Mouse (Mus musculus): ENCODE data around the gene Fgl2.

The Fgl2 gene

GRCm38 (mm10) chr5:21384252-21384960 is 12.0 kb downstream of the Fgl2 start:
- DNase-seq, result no peak

DNA sequence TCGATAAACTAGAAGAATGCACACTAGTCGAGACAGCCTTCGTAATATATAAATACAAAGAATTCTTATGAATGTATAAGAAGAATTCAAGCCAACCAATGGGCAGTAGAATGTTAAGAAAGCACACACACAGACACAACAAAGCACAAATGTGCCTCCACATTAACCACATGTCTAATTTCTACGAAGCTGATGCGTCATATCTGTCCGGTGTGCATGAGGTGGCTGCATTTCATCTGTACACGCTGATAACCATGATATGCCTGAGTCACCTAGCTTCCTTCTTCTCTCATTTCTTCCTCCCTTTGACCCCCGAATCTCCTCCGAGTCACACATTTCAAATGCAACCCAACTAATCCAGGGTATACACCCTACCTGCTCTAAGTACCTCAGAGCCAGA is 12.5 kb downstream of the Fgl2 start:
- no peak for DNase-seq

DNA sequence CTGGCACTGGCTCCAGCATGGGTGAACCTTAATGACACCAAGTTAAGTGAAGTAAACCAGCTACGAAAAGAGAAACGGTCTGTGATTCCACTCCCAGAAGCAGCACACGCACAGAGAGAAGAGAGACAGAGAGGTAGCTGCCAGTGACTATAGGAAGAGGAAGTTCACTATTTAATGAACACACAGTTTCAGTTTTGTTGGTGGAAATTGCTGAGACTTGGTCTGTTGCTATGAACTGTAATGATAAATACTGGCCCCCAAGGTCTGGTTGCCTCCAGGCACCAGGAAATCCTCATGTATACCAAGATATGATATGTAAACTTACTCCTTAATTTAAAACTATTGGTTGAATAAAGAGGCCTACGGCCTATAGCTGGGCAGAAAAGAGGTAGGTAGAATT is 14.0 kb downstream of the Fgl2 start:
- no peak for DNase-seq

DNA sequence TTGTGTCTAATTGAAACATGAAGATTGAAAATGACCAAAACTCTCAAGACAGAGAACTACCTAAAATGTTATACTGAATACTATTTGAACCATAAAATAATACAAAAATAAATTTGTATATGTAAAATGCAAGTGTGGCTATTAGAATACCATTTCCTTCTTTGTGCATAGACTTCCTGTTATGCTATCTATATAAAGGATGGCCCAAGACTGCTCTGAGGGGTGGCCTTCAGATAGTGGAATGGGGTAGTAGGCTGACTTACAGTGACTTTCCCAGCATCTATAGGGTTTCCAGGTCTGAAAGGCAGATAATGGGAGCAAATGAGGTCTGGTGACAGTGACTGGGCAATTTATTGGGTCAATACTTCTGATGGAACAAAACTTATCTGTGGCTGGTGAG is 14.9 kb downstream of the Fgl2 start:
- no peak for DNase-seq

GRCm38 (mm10) chr5:21388855-21389254 is 16.4 kb downstream of the Fgl2 start:
- DNase-seq, result no peak

GRCm38 (mm10) chr5:21391616-21392384 is 19.4 kb downstream of the Fgl2 start:
- no peak for DNase-seq

DNA sequence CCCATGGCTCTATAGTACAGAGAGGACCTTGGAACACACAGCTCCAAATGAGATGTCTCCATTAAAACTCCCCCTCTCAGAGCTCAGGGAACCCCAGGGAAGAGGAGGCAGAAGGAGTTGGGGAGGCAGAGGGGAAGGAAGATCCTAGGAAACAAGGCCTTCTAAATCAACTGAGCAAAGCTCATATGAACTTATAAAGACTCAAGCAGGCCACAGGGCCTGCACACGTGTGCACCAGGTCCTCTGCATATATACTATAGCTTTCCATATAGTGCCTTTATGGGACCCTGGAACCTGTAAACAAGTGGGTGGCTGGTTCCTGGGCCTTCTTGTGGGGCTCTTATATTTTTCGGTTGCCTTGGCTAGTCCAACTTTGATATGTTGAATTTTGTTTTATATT is 22.1 kb downstream of the Fgl2 start:
- no peak for DNase-seq

DNA sequence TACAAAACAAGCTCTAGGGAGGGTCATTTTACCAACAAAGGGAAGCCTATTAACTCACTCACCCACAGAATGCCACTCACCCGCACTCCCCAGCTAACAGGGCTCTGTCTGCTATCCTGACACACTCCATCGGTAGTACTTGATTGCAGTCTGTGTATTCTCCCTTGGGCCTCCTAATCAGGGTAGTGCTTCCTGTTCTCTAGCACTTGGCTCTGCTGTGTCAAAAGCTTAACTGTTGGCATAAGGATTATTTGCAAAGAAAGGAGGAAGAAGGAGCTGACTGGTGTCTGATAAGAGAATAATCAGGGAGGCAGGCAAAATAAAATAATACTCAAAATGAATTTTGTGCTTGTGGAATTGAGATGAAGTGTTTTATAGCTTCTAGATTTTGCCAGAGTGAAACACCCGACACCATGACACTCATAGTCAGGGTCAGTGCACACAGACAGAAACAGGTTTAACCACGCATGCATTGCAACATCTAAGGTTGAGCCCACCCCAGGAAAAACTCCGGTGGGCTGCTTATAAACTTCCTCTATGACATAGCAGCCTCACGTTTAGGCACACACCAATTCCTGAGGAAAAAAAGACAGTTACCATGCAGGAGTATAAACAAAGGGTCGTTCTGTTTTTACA is 22.9 kb downstream of the Fgl2 start:
- no peak for DNase-seq

DNA sequence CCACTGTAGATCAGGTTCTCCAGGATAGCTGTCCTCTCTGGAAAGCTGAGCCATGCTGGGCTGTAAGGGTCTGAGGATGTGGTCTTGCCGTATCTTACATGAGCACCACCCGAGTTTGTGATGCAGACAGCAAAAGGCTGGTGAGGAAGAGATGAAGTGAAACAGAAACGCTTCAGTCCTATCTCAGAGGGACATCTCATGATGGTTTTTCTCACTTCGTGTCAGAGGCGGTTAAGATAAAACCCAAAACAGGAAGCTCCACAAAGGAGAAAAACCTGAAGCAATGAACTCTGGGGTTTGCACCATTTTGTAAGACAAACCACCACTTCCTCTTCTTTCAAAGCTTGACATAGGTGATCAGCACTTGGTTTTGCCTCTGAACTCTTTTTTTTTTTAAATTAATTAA is 38.8 kb downstream of the Fgl2 start:
- DNase-seq, result no peak

- no peak for DNase-seq
These were observed 39.6 kb downstream of the Fgl2 start for GRCm38 (mm10) chr5:21412056-21412455.

- no peak for DNase-seq
These were observed 40.9 kb downstream of the Fgl2 start for GRCm38 (mm10) chr5:21413322-21413721.

DNA sequence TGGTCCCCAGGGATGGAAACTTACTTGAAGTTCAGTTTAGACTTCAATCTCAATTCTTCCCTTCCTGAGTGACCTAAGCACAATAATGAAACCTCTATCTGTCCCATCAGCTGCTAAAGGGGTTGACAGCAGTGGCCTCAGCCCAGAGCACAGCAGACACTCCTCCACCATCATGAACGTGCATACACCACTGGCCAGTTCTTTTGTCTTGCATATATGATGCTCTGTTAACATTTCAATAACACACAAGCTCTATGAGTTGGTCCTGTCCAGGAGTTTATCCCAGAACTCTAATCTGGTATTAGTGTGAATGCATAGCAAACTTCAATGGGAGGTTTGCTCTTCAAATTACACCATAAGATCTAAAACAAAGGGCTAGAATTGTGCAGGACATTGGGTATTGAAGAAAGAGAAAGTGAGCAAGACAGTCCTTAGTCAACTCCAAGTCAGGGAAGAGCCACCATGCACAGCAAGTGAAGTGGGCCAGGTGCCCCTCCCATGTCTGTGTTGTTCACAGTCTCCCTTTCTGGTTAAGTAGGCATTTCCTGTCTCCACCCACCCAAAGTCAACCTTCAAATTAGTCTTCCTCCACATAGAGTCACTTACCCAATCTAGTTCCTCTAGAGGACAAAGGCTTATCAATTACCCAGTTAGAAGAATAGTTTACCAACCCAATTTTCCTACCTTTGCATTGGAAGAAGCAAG is 41.8 kb downstream of the Fgl2 start:
- DNase-seq, result no peak

DNA sequence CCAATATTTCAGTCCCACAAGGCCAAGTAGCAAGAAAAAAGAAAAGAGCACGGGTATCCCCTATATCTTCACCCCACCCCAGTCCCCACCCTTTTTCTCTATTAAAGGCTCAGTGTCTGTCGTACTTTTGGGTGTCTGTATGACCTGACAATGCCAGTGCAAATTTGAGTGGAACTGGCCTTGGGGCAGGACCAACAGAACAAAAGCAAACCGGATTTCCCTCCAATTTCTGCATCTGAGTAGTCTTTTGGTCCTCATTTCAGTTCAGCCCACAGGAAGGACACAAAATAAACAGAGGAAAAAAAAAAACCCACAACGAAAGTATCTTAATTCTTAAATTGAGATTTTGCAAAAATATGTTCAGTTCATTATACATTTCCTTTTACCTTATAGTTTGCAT is 46.2 kb downstream of the Fgl2 start:
- no peak for DNase-seq

- no peak for DNase-seq
These were observed 48.2 kb downstream of the Fgl2 start for GRCm38 (mm10) chr5:21420609-21421008.

GRCm38 (mm10) chr5:21424614-21425602 is 52.5 kb downstream of the Fgl2 start, which contains the start of the genes Ccdc146 and Fam185a:
Ccdc146 (minus strand) TSS chr5:21424677.
Fam185a (plus strand) TSS chr5:21424958.
- peak; percentile 96 for DNase-seq

DNA sequence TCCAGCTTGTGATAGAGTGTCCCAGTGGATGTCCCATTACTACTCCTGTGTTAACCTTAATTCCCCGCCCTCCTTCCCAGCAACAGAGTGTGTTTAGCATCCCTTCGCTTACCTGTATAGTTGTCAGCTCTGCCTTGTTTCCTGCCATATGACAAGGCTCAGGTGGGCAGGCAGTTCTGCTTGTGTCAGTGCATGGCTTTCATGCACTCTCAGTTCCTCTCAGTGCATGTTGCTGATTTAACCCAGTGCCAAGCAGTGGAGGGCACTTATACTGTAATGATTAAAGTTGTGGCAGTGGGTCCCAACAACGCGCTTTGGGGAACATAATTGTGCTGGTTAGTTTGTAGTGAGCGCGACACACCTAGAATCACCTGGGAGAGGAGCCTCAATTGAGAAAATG is 54.2 kb downstream of the Fgl2 start:
- DNase-seq, result no peak

Measured in cerebellum, adult 11-12 months (tissue).